Mouse (Mus musculus) G1E (cell line): Measurements from ENCODE around the gene Slco1a4.
"Not testable (repeated sequence)": the region's sequence is repeated elsewhere in the genome, so short reads cannot be mapped to it uniquely, and the experiment has no call there.

Experiments
- CTCF ChIP-seq: IDR thresholded peaks from 2 replicates; pipeline ENCODE4 v1.5.1; 2012; ENCODE audit warnings: low read depth, low read length, inconsistent platforms, mixed read lengths
- POLR2AphosphoS5 ChIP-seq: IDR thresholded peaks from 2 replicates; pipeline ENCODE4 v1.6.1; 2012; ENCODE audit warnings: low read depth, low read length, inconsistent platforms; ENCODE audit not compliant: insufficient replicate concordance

GRCm38 (mm10) chr6:141875742-141876141, 19.7 kb upstream of the Slco1a4 start:
- not testable (repeated sequence) for TF ChIP-seq CTCF, POLR2AphosphoS5
